Comparison of ENCODE assay signal across 20 mouse cellular contexts in genomic region chr4:108345826-108346225, GRCm38 (mm10). TPM values are rescaled to one million over a fixed set of nuclear protein-coding genes. Genes with fewer than 3 reads are reported as not detected.
DNase-seq lines count a peak whose midpoint lies in the region; ATAC-seq and TF ChIP-seq lines count a peak whose summit lies in the region.
"Had no signal": no experiment of that assay in that cellular context is flagged by ENCODE, and none has a peak within 500 bp of the region (broad histone marks: within the 10 kb centered on the region; RNA-seq: fewer than 3 reads in every experiment).

No protein-coding gene starts in this region.

- no peak overlapping the region for H3K4me3 ChIP-seq in heart, embryonic 10.5 days
- no peak overlapping the region for H3K4me3 ChIP-seq in lung, embryonic 14.5 days (ENCODE audit: low read depth, low read length)
- H3K4me3 ChIP-seq in lung, postnatal 0 days (ENCODE audit: low read depth, low read length), result no peak overlapping the region
- no peak overlapping the region for H3K4me3 ChIP-seq in embryonic facial prominence, embryonic 13.5 days
- no peak overlapping the region for H3K4me3 ChIP-seq in limb, embryonic 14.5 days (replicated peaks; ENCODE audit: low read length)
- H3K4me3 ChIP-seq: heart, embryonic 15.5 days had no signal

- no peaks in the 10 kb centered on the region for H3K27me3 ChIP-seq in heart, embryonic 10.5 days (ENCODE audit: insufficient read depth, poor library complexity, severe bottlenecking)
- no peaks in the 10 kb centered on the region for H3K27me3 ChIP-seq in lung, embryonic 14.5 days (ENCODE audit: insufficient read depth, low read length)
- H3K27me3 ChIP-seq in lung, postnatal 0 days (replicated peaks; ENCODE audit: insufficient read depth, low read length), result no peaks in the 10 kb centered on the region
- H3K27me3 ChIP-seq in embryonic facial prominence, embryonic 13.5 days, result no peaks in the 10 kb centered on the region
- no peaks in the 10 kb centered on the region for H3K27me3 ChIP-seq in limb, embryonic 14.5 days (ENCODE audit: control insufficient read depth, insufficient read depth, low read length)
- H3K27me3 ChIP-seq: heart, embryonic 15.5 days had no signal

- no peak overlapping the region for H3K4me2 ChIP-seq in lung, embryonic 14.5 days
- no peak overlapping the region for H3K4me2 ChIP-seq in lung, postnatal 0 days (replicated peaks; ENCODE audit: low read depth, low read length)
- H3K4me2 ChIP-seq in embryonic facial prominence, embryonic 13.5 days, result no peak overlapping the region
- no peak overlapping the region for H3K4me2 ChIP-seq in limb, embryonic 14.5 days (replicated peaks; ENCODE audit: low read depth, low read length, severe bottlenecking)
- H3K4me2 ChIP-seq: heart, embryonic 15.5 days had no signal

- DNase-seq in heart, embryonic 10.5 days (ENCODE audit: low spot score), result no peak
- DNase-seq in heart, adult 8-10 months (ENCODE audit: low spot score), result no peak
- peak; percentile 53 for DNase-seq in lung, embryonic 14.5 days
- DNase-seq in lung, postnatal 0 days (ENCODE audit: low spot score), result no peak
- DNase-seq in limb, embryonic 14.5 days (ENCODE audit: low spot score), result peak; percentile 34
- no peak for DNase-seq in left cerebral cortex, adult 8-10 months (ENCODE audit: low spot score in 2 of 2)
- DNase-seq in thymus, postnatal 0 days (ENCODE audit: low spot score), result no peak
- DNase-seq: adrenal gland, postnatal 25 days; cerebellum, adult 8-10 months; kidney, postnatal 25 days; layer of hippocampus, adult 9-11 months; liver, postnatal 0 days had no signal

- no peaks in the 10 kb centered on the region; the same call in 1 of the 2 replicates for H3K36me3 ChIP-seq in heart, embryonic 10.5 days
- H3K36me3 ChIP-seq in lung, embryonic 14.5 days (ENCODE audit: insufficient read depth), result no peaks in the 10 kb centered on the region
- H3K36me3 ChIP-seq in lung, postnatal 0 days (ENCODE audit: insufficient read depth, low read length), result no peaks in the 10 kb centered on the region
- no peaks in the 10 kb centered on the region for H3K36me3 ChIP-seq in embryonic facial prominence, embryonic 13.5 days
- H3K36me3 ChIP-seq in limb, embryonic 14.5 days (ENCODE audit: control insufficient read depth, insufficient read depth, low read length), result no peaks in the 10 kb centered on the region

- no peaks in the 10 kb centered on the region for H3K9me3 ChIP-seq in heart, embryonic 10.5 days
- H3K9me3 ChIP-seq in lung, embryonic 14.5 days (ENCODE audit: low read depth, low read length), result no peaks in the 10 kb centered on the region
- no peaks in the 10 kb centered on the region for H3K9me3 ChIP-seq in lung, postnatal 0 days (ENCODE audit: low read length)
- H3K9me3 ChIP-seq in embryonic facial prominence, embryonic 13.5 days, result no peaks in the 10 kb centered on the region
- no peaks in the 10 kb centered on the region for H3K9me3 ChIP-seq in limb, embryonic 14.5 days (ENCODE audit: control insufficient read depth, low read length)
- H3K9me3 ChIP-seq: heart, embryonic 15.5 days had no signal

- TF ChIP-seq EP300 in lung, postnatal 0 days (IDR thresholded peaks at IDR 0.05), result no peak

- ATAC-seq in lung, embryonic 14.5 days (ENCODE audit: insufficient read depth), result peak; percentile 23; the same call in 1 of the 2 replicates
- ATAC-seq in lung, postnatal 0 days, result no peak
- ATAC-seq in embryonic facial prominence, embryonic 13.5 days (ENCODE audit: insufficient number of reproducible peaks, insufficient read depth, low FRiP score, low TSS enrichment, low read depth), result no peak
- peak; percentile 63 for ATAC-seq in limb, embryonic 14.5 days (ENCODE audit: low FRiP score, low read depth)
- ATAC-seq: activated CD4-positive, CD25-positive, alpha-beta regulatory T cell, adult 4 months; hindbrain, embryonic 16.5 days; liver, postnatal 0 days had no signal

- no peak for TF ChIP-seq CTCF in lung, embryonic 14.5 days (IDR thresholded peaks at IDR 0.05; ENCODE audit: low read depth)
- no peak for TF ChIP-seq CTCF in lung, postnatal 0 days (IDR thresholded peaks at IDR 0.05)

- H3K9ac ChIP-seq in lung, embryonic 14.5 days, result no peak overlapping the region
- no peak overlapping the region for H3K9ac ChIP-seq in lung, postnatal 0 days (replicated peaks; ENCODE audit: low read depth)
- no peak overlapping the region for H3K9ac ChIP-seq in embryonic facial prominence, embryonic 13.5 days
- no peak overlapping the region for H3K9ac ChIP-seq in limb, embryonic 14.5 days (ENCODE audit: low read depth, low read length, severe bottlenecking)
- H3K9ac ChIP-seq: heart, embryonic 15.5 days; liver, postnatal 0 days had no signal

- WGBS in heart, embryonic 10.5 days, result 54% methylated on average over 5 of the region's 5 CpGs
- 22% methylated on average over 5 of the region's 5 CpGs for WGBS in lung, embryonic 14.5 days
- whole genome bisulfite sequencing in lung, postnatal 0 days, result 41% methylated on average over 5 of the region's 5 CpGs
- 17% methylated on average over 5 of the region's 5 CpGs for WGBS in embryonic facial prominence, embryonic 13.5 days
- 23% methylated on average over 5 of the region's 5 CpGs for WGBS in limb, embryonic 14.5 days

- H3K4me1 ChIP-seq in heart, embryonic 10.5 days, result peaks cover 46% of the 10 kb centered on the region
- peaks cover 29% of the 10 kb centered on the region for H3K4me1 ChIP-seq in lung, embryonic 14.5 days (ENCODE audit: insufficient read depth)
- peaks cover 15% of the 10 kb centered on the region; the same call in 1 of the 2 replicates for H3K4me1 ChIP-seq in lung, postnatal 0 days (ENCODE audit: insufficient read depth, low read depth, low read length)
- H3K4me1 ChIP-seq in embryonic facial prominence, embryonic 13.5 days, result peaks cover 55% of the 10 kb centered on the region
- peaks cover 42% of the 10 kb centered on the region for H3K4me1 ChIP-seq in limb, embryonic 14.5 days (ENCODE audit: control insufficient read depth, insufficient read depth, low read length)

- no peak for TF ChIP-seq POLR2A in limb, embryonic 14.5 days (IDR thresholded peaks at IDR 0.05; ENCODE audit: borderline replicate concordance, extremely low read depth, insufficient read depth, insufficient read length)

- peak overlapping the region; percentile 37 for H3K27ac ChIP-seq in heart, embryonic 10.5 days
- H3K27ac ChIP-seq in lung, embryonic 14.5 days (ENCODE audit: low read depth), result peak overlapping the region; percentile 34
- H3K27ac ChIP-seq in lung, postnatal 0 days (ENCODE audit: low read length), result no peak overlapping the region
- peak overlapping the region; percentile 91 for H3K27ac ChIP-seq in embryonic facial prominence, embryonic 13.5 days
- H3K27ac ChIP-seq in limb, embryonic 14.5 days (replicated peaks; ENCODE audit: low read depth, low read length), result no peak overlapping the region

RNA-seq across cellular contexts. Expression of gene Coa7, which starts 17.9 kb away (rescaled TPM):
- polyA plus RNA-seq in heart, embryonic 10.5 days (2016; fragmentation: Nextera tagmentation; extraction: Ambion mirVana), result 58.4 and 61.1 TPM in 2 replicates
- total RNA-seq in heart, adult 8-10 months (2022), result 10 to 100 TPM; 31.0 to 45.6 (median 36.2) TPM
- polyA plus RNA-seq in lung, embryonic 14.5 days (2014; fragmentation: Nextera tagmentation; extraction: Ambion mirVana), result 50.1 and 52.9 TPM in 2 replicates
- 25.3 and 31.9 TPM in 2 replicates for polyA plus RNA-seq in lung, postnatal 0 days (2015; fragmentation: Nextera tagmentation; extraction: Ambion mirVana)
- 49.2 and 50.9 TPM in 2 replicates for polyA plus RNA-seq in embryonic facial prominence, embryonic 13.5 days (2015; fragmentation: Nextera tagmentation; extraction: Ambion mirVana)
- polyA plus RNA-seq in limb, embryonic 14.5 days (2012; rRNA removed), result 12.2 and 17.1 TPM in 2 replicates
- 39.0 and 44.4 TPM in 2 replicates for polyA plus RNA-seq in limb, embryonic 14.5 days (2014; fragmentation: Nextera tagmentation; extraction: Ambion mirVana)
- total RNA-seq in left cerebral cortex, adult 8-10 months (2022), result 10 to 100 TPM; 25.7 to 32.0 (median 29.2) TPM
- 49.4 and 50.9 TPM in 2 replicates for polyA plus RNA-seq in thymus, postnatal 0 days (2015; fragmentation: Nextera tagmentation; extraction: Ambion mirVana)

RNA-seq across cellular contexts. Expression of gene Shisal2a, which starts 37.3 kb away (rescaled TPM):
- polyA plus RNA-seq in heart, embryonic 10.5 days (2016; fragmentation: Nextera tagmentation; extraction: Ambion mirVana), result 3.0 and 3.5 TPM in 2 replicates
- total RNA-seq in heart, adult 8-10 months (2022), result not detected
- 0.34 TPM in 1 of 2 replicates, not detected in the other for polyA plus RNA-seq in lung, embryonic 14.5 days (2014; fragmentation: Nextera tagmentation; extraction: Ambion mirVana)
- 0.83 and 1.1 TPM in 2 replicates for polyA plus RNA-seq in lung, postnatal 0 days (2015; fragmentation: Nextera tagmentation; extraction: Ambion mirVana)
- 2.1 and 2.8 TPM in 2 replicates for polyA plus RNA-seq in embryonic facial prominence, embryonic 13.5 days (2015; fragmentation: Nextera tagmentation; extraction: Ambion mirVana)
- polyA plus RNA-seq in limb, embryonic 14.5 days (2012; rRNA removed), result 5.7 and 8.8 TPM in 2 replicates
- polyA plus RNA-seq in limb, embryonic 14.5 days (2014; fragmentation: Nextera tagmentation; extraction: Ambion mirVana), result 4.2 and 5.4 TPM in 2 replicates
- total RNA-seq in left cerebral cortex, adult 8-10 months (2022), result not detected
- polyA plus RNA-seq in thymus, postnatal 0 days (2015; fragmentation: Nextera tagmentation; extraction: Ambion mirVana), result not detected in 2 replicates
- total RNA-seq: left cerebral cortex, postnatal 10 days; megakaryocyte, adult 5-6 weeks; monocyte, adult 5-6 weeks had no signal
- polyA plus RNA-seq: activated CD4-positive, CD25-positive, alpha-beta regulatory T cell, adult 4 months; small intestine, adult 2 months had no signal

RNA-seq across cellular contexts. Expression of gene Zyg11b, which starts 44.9 kb away (rescaled TPM):
- polyA plus RNA-seq in heart, embryonic 10.5 days (2016; fragmentation: Nextera tagmentation; extraction: Ambion mirVana), result 7.8 and 9.9 TPM in 2 replicates
- total RNA-seq in heart, adult 8-10 months (2022), result 10 to 100 TPM; 38.1 to 41.9 (median 40.5) TPM
- polyA plus RNA-seq in lung, embryonic 14.5 days (2014; fragmentation: Nextera tagmentation; extraction: Ambion mirVana), result 16.5 and 16.6 TPM in 2 replicates
- 4.7 and 5.2 TPM in 2 replicates for polyA plus RNA-seq in lung, postnatal 0 days (2015; fragmentation: Nextera tagmentation; extraction: Ambion mirVana)
- polyA plus RNA-seq in embryonic facial prominence, embryonic 13.5 days (2015; fragmentation: Nextera tagmentation; extraction: Ambion mirVana), result 13.0 and 15.9 TPM in 2 replicates
- polyA plus RNA-seq in limb, embryonic 14.5 days (2012; rRNA removed), result 14.6 and 14.9 TPM in 2 replicates
- 14.7 and 15.4 TPM in 2 replicates for polyA plus RNA-seq in limb, embryonic 14.5 days (2014; fragmentation: Nextera tagmentation; extraction: Ambion mirVana)
- total RNA-seq in left cerebral cortex, adult 8-10 months (2022), result 100 to 1,000 TPM in 2 of 4 experiments, 10 to 100 TPM in 2; 84.5 to 105 (median 95.2) TPM
- 8.0 and 9.5 TPM in 2 replicates for polyA plus RNA-seq in thymus, postnatal 0 days (2015; fragmentation: Nextera tagmentation; extraction: Ambion mirVana)

Comparison
In these comparisons a context has a peak if more than half of its experiments do, and no peak if none do; other contexts are left out.
1. DNase-seq: peak in lung, embryonic 14.5 days (single experiment) and limb, embryonic 14.5 days (single experiment); none in heart, embryonic 10.5 days (single experiment), heart, adult 8-10 months (single experiment), lung, postnatal 0 days (single experiment), left cerebral cortex, adult 8-10 months (0 of 2) and thymus, postnatal 0 days (single experiment).
2. H3K27ac ChIP-seq: peak in heart, embryonic 10.5 days (single experiment), lung, embryonic 14.5 days (single experiment) and embryonic facial prominence, embryonic 13.5 days (single experiment); none in lung, postnatal 0 days (single experiment) and limb, embryonic 14.5 days (single experiment).
3. ATAC-seq: peak in lung, embryonic 14.5 days (single experiment) and limb, embryonic 14.5 days (single experiment); none in lung, postnatal 0 days (single experiment) and embryonic facial prominence, embryonic 13.5 days (single experiment).